Mouse (Mus musculus): ENCODE measurements around the gene Fance. TPM values are rescaled to one million over a fixed set of nuclear protein-coding genes. Genes with fewer than 3 reads are reported as not detected.

Gene Fance
- polyA plus RNA-seq, 1 experiment, result 28.5 TPM

DNA sequence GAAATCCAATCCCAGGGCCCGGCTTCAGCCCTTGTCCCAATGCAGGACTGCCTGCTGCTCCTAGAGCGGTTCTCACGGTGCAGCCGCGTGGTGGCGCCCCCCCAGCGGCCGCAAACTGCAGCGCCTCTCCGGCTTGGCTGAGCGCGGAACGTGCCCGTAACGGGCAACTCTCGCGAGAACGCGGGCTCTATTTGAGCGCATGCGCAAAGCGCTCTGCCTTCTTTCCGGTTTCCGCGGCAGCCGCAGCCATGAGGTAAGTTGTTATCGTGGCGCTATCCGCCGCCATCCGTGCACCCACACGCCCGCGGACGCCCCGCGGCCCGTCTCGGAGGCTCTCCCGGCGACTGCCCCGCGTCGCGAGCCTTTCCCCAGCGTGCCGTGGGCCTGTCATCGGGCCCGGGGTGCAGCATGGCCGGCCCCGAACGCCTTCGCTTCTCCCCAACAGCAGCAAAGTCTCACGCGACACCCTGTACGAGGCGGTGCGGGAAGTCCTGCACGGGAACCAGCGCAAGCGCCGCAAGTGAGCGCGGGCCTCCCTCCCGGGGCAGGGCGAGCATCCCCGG is 15.1 kb downstream of the Fance start, which contains the start of gene Rpl10a:
Gene Rpl10a, plus strand, starts transcription at position 106 of the 563 bp plus-strand sequence.
- TF ChIP-seq TCF12 (IDR thresholded peaks at IDR 0.05; ENCODE audit: insufficient read depth, poor library complexity, severe bottlenecking) (no peak), MYOG (IDR thresholded peaks at IDR 0.05; ENCODE audit: control insufficient read depth in 1 of 3, insufficient read depth in 1 of 3, insufficient read length in 2 of 3, low read depth in 2 of 3) (peak in 1 of 3 experiments; percentile 4), MYOD1 (IDR thresholded peaks at IDR 0.05; ENCODE audit: control insufficient read depth in 1 of 3, insufficient read length in 2 of 3, low read depth in 2 of 3) (peak in 1 of 3 experiments; percentile 5), SRF (IDR thresholded peaks at IDR 0.05; ENCODE audit: control insufficient read depth, insufficient read length, low read depth) (peak; percentile 60), REST (IDR thresholded peaks at IDR 0.05; ENCODE audit: insufficient read depth, insufficient read length) (peak; percentile 44), E2F4 (IDR thresholded peaks at IDR 0.05; ENCODE audit: insufficient read depth) (peak; percentile 9), USF1 (IDR thresholded peaks at IDR 0.05; ENCODE audit: low read depth) (no peak), TCF3 (IDR thresholded peaks at IDR 0.05; ENCODE audit: insufficient read length, low read depth) (no peak), POLR2A (IDR thresholded peaks at IDR 0.05; ENCODE audit: insufficient read length, low read depth) (peak; percentile 97), POLR2AphosphoS2 (IDR thresholded peaks at IDR 0.05; ENCODE audit: insufficient read length, low read depth) (peak; percentile 100), MAX (IDR thresholded peaks at IDR 0.05; ENCODE audit: low read depth) (no peak), CEBPB (IDR thresholded peaks at IDR 0.05; ENCODE audit: insufficient read depth, poor library complexity, severe bottlenecking) (no peak)
- peak within 1 kb of the TSS; percentile 98 for H3K4me2 ChIP-seq (ENCODE audit: low read depth)
- no peaks in the 10 kb centered on the region for H3K27me3 ChIP-seq (ENCODE audit: control insufficient read depth, insufficient read depth, insufficient read length)
- peak within 1 kb of the TSS; percentile 86 for H3ac ChIP-seq (ENCODE audit: control insufficient read depth, insufficient read length)
- peak within 1 kb of the TSS; percentile 91 for H3K4me3 ChIP-seq
- H3K36me3 ChIP-seq (ENCODE audit: control insufficient read depth, insufficient read depth), result peaks cover 23% of the 10 kb centered on the region
- H3K79me2 ChIP-seq (ENCODE audit: control insufficient read depth, insufficient read depth), result peaks cover 20% of the 10 kb centered on the region

DNA sequence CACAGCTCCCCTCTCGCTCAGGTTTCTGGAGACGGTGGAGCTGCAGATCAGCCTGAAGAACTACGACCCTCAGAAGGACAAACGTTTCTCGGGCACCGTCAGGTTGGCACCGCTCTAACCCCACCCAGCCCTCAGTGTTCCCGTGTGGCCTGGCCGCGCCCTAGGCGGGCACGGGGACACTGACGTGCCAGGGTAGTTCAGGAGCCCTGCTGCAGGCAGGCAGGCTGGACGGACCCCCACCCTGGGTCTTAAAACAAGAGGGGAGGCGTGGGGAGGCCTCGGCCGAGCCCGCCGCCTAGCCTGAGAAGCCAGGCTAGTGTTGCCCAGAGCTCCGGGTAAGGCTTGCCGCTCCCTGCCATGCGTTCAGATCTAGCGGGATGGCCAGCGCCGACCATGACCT is 15.6 kb downstream of the Fance start:
- Histone ChIP-seq H3K27me3 (ENCODE audit: control insufficient read depth, insufficient read depth, insufficient read length) (no peaks in the 10 kb centered on the region), H3K79me2 (ENCODE audit: control insufficient read depth, insufficient read depth) (peaks cover 20% of the 10 kb centered on the region), H3K4me2 (ENCODE audit: low read depth) (peak overlapping the region; percentile 98), H3ac (ENCODE audit: control insufficient read depth, insufficient read length) (peak overlapping the region; percentile 86), H3K36me3 (ENCODE audit: control insufficient read depth, insufficient read depth) (peaks cover 23% of the 10 kb centered on the region), H3K4me3 (peak overlapping the region; percentile 91)
- TF ChIP-seq POLR2A (IDR thresholded peaks at IDR 0.05; ENCODE audit: insufficient read length, low read depth), result no peak
- TF ChIP-seq TCF3 (IDR thresholded peaks at IDR 0.05; ENCODE audit: insufficient read length, low read depth), result no peak
- TF ChIP-seq E2F4 (IDR thresholded peaks at IDR 0.05; ENCODE audit: insufficient read depth), result no peak
- TF ChIP-seq MYOG (IDR thresholded peaks at IDR 0.05; ENCODE audit: control insufficient read depth in 1 of 3, insufficient read depth in 1 of 3, insufficient read length in 2 of 3, low read depth in 2 of 3), result no peak
- TF ChIP-seq USF1 (IDR thresholded peaks at IDR 0.05; ENCODE audit: low read depth), result no peak
- no peak for TF ChIP-seq MYOD1 (IDR thresholded peaks at IDR 0.05; ENCODE audit: control insufficient read depth in 1 of 3, insufficient read length in 2 of 3, low read depth in 2 of 3)
- TF ChIP-seq TCF12 (IDR thresholded peaks at IDR 0.05; ENCODE audit: insufficient read depth, poor library complexity, severe bottlenecking), result no peak
- no peak for TF ChIP-seq CEBPB (IDR thresholded peaks at IDR 0.05; ENCODE audit: insufficient read depth, poor library complexity, severe bottlenecking)
- no peak for TF ChIP-seq SRF (IDR thresholded peaks at IDR 0.05; ENCODE audit: control insufficient read depth, insufficient read length, low read depth)
- TF ChIP-seq REST (IDR thresholded peaks at IDR 0.05; ENCODE audit: insufficient read depth, insufficient read length), result no peak

DNA sequence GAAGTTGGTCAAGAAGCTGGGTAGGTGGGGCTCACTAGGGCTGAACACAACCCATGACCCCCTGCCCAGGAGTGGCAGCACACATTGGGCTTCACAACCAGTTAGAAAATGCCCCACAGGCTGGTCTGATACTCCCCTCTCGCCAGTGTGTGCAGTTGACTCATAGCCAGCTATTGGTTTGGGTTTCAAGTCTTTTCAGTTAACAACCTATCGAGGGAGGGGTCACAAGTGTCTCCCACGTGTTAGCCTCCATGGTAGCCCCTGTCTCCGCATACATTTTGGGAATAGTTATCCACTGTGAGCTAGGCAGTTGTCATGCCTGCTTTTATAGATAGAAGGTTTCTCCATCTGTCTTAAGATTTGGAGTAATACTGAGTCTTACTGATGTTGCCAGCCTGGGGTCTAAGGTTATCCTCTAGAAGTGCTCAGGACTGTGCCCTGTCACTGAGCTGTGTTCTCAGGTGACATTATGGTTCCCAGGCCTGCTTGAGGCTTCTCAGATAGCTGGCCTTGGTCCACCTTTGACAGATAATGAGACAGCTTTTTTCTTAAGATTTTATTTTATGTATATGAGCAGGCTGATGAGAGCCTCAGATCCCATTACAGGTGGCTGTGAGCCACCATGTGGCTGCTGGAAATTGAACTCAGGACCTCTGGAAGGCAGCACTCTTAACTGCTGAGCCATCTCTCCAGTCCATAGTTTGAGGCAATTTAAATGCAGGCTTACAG is 16.3 kb downstream of the Fance start:
- H3K4me3 ChIP-seq, result peak overlapping the region; percentile 91
- peak overlapping the region; percentile 98 for H3K4me2 ChIP-seq (ENCODE audit: low read depth)
- peaks cover 20% of the 10 kb centered on the region for H3K79me2 ChIP-seq (ENCODE audit: control insufficient read depth, insufficient read depth)
- H3ac ChIP-seq (ENCODE audit: control insufficient read depth, insufficient read length), result peak overlapping the region; percentile 86
- peaks cover 23% of the 10 kb centered on the region for H3K36me3 ChIP-seq (ENCODE audit: control insufficient read depth, insufficient read depth)
- H3K27me3 ChIP-seq (ENCODE audit: control insufficient read depth, insufficient read depth, insufficient read length), result no peaks in the 10 kb centered on the region
- TF ChIP-seq POLR2A (IDR thresholded peaks at IDR 0.05; ENCODE audit: insufficient read length, low read depth), result peak; percentile 13
- TF ChIP-seq MYOD1 (IDR thresholded peaks at IDR 0.05; ENCODE audit: control insufficient read depth in 1 of 3, insufficient read length in 2 of 3, low read depth in 2 of 3), result no peak
- TF ChIP-seq POLR2AphosphoS2 (IDR thresholded peaks at IDR 0.05; ENCODE audit: insufficient read length, low read depth), result peak; percentile 67
- no peak for TF ChIP-seq E2F4 (IDR thresholded peaks at IDR 0.05; ENCODE audit: insufficient read depth)
- TF ChIP-seq SRF (IDR thresholded peaks at IDR 0.05; ENCODE audit: control insufficient read depth, insufficient read length, low read depth), result no peak
- no peak for TF ChIP-seq TCF3 (IDR thresholded peaks at IDR 0.05; ENCODE audit: insufficient read length, low read depth)
- no peak for TF ChIP-seq USF1 (IDR thresholded peaks at IDR 0.05; ENCODE audit: low read depth)

- no peaks in the 10 kb centered on the region for H3K27me3 ChIP-seq (ENCODE audit: control insufficient read depth, insufficient read depth, insufficient read length)
- H3K79me2 ChIP-seq (ENCODE audit: control insufficient read depth, insufficient read depth), result peaks cover 20% of the 10 kb centered on the region
- peaks cover 23% of the 10 kb centered on the region for H3K36me3 ChIP-seq (ENCODE audit: control insufficient read depth, insufficient read depth)
- peak overlapping the region; percentile 98 for H3K4me2 ChIP-seq (ENCODE audit: low read depth)
- peak overlapping the region; percentile 91 for H3K4me3 ChIP-seq
- peak overlapping the region; percentile 86 for H3ac ChIP-seq (ENCODE audit: control insufficient read depth, insufficient read length)
- TF ChIP-seq CEBPB (IDR thresholded peaks at IDR 0.05; ENCODE audit: insufficient read depth, poor library complexity, severe bottlenecking), result no peak
- TF ChIP-seq TCF3 (IDR thresholded peaks at IDR 0.05; ENCODE audit: insufficient read length, low read depth), result no peak
- TF ChIP-seq MYOD1 (IDR thresholded peaks at IDR 0.05; ENCODE audit: control insufficient read depth in 1 of 3, insufficient read length in 2 of 3, low read depth in 2 of 3), result no peak
- peak; percentile 80 for TF ChIP-seq POLR2AphosphoS2 (IDR thresholded peaks at IDR 0.05; ENCODE audit: insufficient read length, low read depth)
- TF ChIP-seq POLR2A (IDR thresholded peaks at IDR 0.05; ENCODE audit: insufficient read length, low read depth), result no peak
- no peak for TF ChIP-seq TCF12 (IDR thresholded peaks at IDR 0.05; ENCODE audit: insufficient read depth, poor library complexity, severe bottlenecking)
- TF ChIP-seq E2F4 (IDR thresholded peaks at IDR 0.05; ENCODE audit: insufficient read depth), result no peak
- no peak for TF ChIP-seq REST (IDR thresholded peaks at IDR 0.05; ENCODE audit: insufficient read depth, insufficient read length)
Measured at GRCm38 (mm10) chr17:28330232-28330546, 16.9 kb downstream of the Fance start.

All from myocyte (in vitro differentiated cells).